Mouse (Mus musculus) G1E-ER4 (cell line): ENCODE results near the gene Wwc1. TPM values are rescaled to one million over a fixed set of nuclear protein-coding genes. Genes with fewer than 3 reads are reported as not detected.

ENCODE experiments used
- GATA1 ChIP-seq: IDR thresholded peaks from one replicate; pipeline ENCODE4 v1.8.0; 2012; ENCODE audit warnings: low read length, inconsistent platforms
- polyA plus RNA-seq: library from polyadenylated mRNA; stranded (reverse); fragments of >175 nt; gene quantifications from 2 replicates; pipeline ENCODE4 v1.2.3, GENCODE M21; 2012

Wwc1 gene
- polyA plus RNA-seq, 1 experiment: not detected

DNA sequence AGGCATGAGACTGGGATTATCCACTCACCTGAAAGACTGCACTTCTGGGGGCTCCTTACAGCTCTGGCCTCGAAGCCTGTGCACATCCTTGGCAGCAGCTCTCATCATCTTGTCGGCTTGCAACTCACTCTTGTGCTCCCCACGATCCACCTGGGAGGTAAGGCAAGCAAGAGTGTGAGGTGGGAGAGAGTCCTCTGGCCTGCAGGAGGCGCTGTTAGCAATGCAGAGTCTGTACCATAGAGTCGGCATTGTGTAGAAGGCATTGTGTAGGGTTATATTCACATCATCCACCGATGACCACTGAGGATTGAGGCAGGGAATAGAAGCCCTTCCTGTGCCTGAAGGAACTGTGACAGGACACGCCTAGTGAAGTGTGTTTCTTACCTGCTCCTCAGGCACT is 140.0 kb downstream of the Wwc1 start:
- TF ChIP-seq GATA1: no peak

GRCm38 (mm10) chr11:35838345-35839338 is 141.7 kb downstream of the Wwc1 start:
- TF ChIP-seq GATA1: no peak

DNA sequence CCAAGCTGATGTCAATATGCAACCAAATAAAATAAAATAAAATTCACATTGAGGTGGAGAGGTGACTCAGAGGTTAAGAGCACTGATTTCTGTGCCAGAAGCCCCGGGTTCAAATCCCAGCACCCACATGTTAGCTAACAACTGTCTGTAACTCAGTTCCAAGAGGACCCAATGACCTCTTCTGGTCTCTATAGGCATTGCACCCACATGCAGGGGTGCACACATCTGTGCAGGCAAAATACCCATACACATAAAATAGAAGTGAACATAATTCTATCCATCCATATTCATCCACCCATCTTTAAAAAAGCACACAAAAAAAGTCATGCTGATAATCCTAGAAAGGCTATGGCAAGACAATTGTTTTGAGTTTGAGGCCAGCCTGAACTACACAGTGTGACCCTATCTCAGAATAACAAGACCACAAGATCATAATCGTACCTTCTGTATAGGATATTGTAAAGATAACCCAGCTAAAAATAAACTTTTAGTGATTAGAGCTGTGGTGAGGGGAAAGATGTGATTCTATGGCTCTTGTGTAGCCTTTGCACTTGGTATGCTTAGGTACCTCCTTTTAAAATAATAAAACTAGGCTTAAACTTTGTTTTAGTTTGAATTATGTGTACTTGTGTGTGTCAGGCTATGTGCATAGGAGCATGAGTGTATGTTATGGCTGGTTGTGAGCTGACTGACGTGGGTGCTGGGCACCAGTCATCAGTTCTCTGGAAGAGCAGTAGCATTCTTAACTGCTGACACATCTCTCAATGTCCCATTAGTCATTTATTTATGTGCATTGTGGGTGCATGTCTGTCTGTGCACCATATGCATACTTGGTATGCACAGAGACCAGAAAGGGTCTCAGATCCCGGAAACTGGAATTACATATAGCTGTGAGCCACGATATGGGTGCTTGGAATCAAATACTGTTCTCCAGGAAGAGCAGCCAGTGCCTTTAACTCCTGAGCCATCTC is 142.9 kb downstream of the Wwc1 start:
- no peak for TF ChIP-seq GATA1

DNA sequence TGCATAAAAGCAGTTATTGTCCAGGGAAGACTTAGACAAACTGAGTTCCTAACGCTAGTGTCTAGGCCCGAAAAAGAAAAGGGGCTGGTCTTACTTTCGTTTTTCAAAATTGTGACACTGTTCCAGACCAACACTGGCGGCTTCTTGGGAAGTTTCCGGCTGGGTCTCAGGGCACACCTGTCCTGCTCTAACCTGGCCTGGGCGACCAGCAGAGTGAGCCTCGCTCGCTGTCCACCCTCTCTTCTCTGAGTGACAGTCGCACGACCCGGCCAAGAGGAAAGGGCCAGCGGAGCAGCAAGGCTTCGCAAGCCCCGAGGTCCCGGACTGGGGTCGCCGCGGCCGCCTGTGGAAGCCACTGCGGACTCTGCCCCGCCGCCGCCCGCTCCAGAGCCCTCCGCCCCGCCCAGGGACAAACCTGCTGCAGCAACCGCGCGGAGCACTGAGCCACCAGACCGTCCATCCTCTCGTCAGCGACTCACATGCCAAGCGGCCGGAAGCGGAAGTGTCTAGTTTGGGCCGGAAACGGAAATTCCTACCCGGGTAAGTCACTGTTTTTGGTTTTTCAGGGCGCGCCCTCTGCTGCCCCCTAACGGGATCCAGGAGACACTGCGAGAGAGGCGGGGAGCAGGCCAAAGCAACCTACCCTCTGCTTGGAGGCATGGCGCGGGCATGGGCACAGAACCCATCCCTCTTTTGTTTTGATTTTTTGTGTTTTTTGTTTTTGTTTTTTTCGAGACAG is 146.1 kb downstream of the Wwc1 start, which contains the start of gene Rars:
Gene Rars, minus strand, starts transcription at position 485 of the 739 bp plus-strand sequence.
- TF ChIP-seq GATA1: no peak

DNA sequence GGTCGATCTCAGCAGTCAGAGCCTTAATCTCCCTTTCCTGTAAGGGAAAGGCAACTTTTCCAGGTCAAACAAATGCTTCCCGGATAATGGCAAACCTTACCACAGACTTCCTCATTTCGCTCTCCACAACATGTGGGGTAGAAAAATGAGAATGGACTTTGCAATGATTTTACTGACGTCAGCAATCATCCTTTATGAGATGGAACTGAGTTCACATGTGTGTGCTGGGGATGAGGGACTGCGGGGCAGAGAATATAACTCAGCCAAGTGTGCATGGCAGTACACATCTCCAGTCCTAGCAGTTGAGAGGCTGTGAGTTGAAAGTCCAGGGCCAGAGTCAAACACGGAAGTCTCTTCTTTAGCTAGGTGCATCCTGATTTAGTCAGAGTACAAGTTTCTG is 147.1 kb downstream of the Wwc1 start:
- TF ChIP-seq GATA1: no peak

DNA sequence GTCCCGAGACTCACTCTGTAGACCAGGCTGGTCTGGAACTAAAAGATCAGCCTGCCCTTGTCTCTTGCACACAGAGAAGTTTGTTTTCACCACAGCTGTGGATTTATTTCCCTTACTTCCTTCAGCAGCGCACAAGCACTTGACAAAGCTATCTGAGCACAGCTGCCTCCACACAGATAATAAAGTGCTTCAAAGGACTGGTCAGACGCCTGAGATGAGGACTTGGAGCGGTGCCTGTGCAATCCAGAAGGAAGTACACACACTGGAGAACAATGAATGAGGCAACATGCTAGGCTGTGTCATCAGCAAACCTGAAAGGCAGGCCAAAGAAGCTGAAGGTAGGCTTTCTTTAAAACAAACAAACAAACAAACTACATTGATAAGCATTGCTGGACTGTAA is 148.2 kb downstream of the Wwc1 start:
- TF ChIP-seq GATA1: no peak

GRCm38 (mm10) chr11:35827714-35828113 is 152.6 kb downstream of the Wwc1 start:
- TF ChIP-seq GATA1: no peak

GRCm38 (mm10) chr11:35816316-35816715 is 164.0 kb downstream of the Wwc1 start:
- TF ChIP-seq GATA1: no peak

- TF ChIP-seq GATA1: no peak
Observed at GRCm38 (mm10) chr11:35811458-35811857, 168.9 kb downstream of the Wwc1 start.

DNA sequence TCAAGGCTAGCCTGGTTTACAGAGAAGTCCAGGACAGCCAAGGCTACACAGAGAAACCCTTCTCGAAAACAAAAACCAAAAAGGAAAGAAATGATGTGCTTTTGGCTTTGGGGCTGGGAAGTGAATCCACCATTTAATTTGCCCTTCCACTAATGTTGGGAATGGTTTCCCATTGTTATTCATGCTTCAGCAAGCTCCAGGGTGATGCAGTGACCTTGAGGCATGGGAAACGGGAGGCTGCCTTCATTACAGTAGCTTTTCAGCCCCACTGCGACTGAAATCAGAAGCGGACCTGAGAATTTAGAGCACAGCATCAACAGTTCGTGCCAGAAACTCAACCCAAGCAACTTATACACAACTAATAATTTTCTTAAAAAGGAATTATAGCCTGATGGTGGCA is 179.0 kb downstream of the Wwc1 start:
- no peak for TF ChIP-seq GATA1

- no peak for TF ChIP-seq GATA1
Observed at GRCm38 (mm10) chr11:35798874-35799273, 181.5 kb downstream of the Wwc1 start, which contains the start of gene Fbll1. Gene Fbll1, minus strand, starts transcription at chr11:35798884.

GRCm38 (mm10) chr11:35798495-35798820 is 181.9 kb downstream of the Wwc1 start:
- TF ChIP-seq GATA1: no peak

DNA sequence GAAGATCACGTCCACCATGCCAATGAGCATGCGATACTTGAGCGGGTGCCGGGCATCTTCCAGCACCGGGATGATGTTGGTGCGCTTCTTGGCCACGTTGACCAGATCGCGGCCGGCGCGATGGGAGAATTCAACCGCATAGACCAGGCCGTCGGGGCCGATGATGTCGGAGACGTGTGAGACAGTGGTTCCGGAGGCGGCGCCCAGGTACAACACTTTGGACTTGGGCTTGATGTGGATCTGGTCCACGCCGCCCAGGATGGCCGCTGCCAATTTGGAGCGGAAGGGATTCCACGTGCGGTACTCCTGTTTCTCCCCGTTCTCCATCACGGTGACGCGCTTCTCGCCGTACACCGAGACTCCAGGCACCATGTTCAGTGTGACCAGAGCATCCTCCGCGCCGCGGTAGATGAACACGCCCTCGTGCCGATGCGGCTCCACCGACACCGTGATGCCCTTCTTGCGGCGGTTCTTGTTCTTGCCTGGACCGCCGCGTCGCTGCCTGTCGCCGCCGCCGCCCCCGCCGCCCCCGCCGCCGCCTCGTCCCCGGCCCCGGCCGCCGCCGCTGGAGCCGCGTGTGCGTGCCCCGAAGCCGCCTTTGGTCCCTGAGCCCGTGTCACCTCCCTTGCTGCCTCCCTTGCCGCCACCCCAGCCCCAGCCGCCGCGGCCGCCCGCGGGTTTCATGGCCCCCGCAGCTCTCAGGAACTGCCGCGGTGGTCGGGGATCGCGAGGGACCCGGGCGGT is 182.4 kb downstream of the Wwc1 start:
- TF ChIP-seq GATA1: no peak

GRCm38 (mm10) chr11:35788443-35788842 is 191.9 kb downstream of the Wwc1 start:
- TF ChIP-seq GATA1: no peak

Other genes starting within 250 kb of the Wwc1 start
- gene Pank3, start 211.0 kb downstream of the Wwc1 start, polyA plus RNA-seq: 2.9 and 3.5 TPM in 2 replicates
- gene Fbll1, start 181.6 kb downstream of the Wwc1 start, polyA plus RNA-seq: not detected in 2 replicates
- gene Rars, start 146.0 kb downstream of the Wwc1 start, polyA plus RNA-seq: 4.2 and 5.8 TPM in 2 replicates